Mouse (Mus musculus): ENCODE results near the gene Wdfy3. TPM values are rescaled to one million over a fixed set of nuclear protein-coding genes. Genes with fewer than 3 reads are reported as not detected.
"Not testable (repeated sequence)": the region's sequence is repeated elsewhere in the genome, so short reads cannot be mapped to it uniquely, and the experiment has no call there.

Gene Wdfy3
- total RNA-seq, 2 experiments from 2014 or later = 31.2 to 31.9 TPM

GRCm38 (mm10) chr5:101954393-101955340 lies 115.1 kb downstream of the Wdfy3 start:
- intact Hi-C loops (cut with DNase I) = loop anchor here (5.0 kb wide), 1 partner anchor 48 kb away; no protein-coding TSS in a partner anchor
- no peak for DNase-seq

DNA sequence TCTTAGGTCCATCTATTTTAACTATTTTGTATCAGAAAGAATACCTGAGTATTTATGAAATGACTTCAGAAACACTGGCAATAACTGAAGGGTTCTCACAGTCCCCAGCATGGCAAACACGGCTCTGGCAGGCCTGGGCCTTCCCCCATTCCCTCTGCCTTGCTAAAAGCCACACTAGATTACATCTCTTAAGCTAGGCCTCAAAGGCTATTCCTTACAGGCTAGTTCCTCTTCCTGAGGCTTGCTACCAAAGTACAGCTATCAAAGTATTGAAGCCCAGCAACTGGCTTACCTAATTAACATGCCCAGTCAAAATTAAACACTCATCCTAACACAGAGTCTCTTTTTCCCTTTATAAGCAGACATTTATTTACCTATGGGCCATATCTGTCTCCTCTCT lies 117.8 kb downstream of the Wdfy3 start:
- intact Hi-C loops (cut with DNase I) = loop anchor here (5.0 kb wide), 1 partner anchor 50 kb away; no protein-coding TSS in a partner anchor

DNA sequence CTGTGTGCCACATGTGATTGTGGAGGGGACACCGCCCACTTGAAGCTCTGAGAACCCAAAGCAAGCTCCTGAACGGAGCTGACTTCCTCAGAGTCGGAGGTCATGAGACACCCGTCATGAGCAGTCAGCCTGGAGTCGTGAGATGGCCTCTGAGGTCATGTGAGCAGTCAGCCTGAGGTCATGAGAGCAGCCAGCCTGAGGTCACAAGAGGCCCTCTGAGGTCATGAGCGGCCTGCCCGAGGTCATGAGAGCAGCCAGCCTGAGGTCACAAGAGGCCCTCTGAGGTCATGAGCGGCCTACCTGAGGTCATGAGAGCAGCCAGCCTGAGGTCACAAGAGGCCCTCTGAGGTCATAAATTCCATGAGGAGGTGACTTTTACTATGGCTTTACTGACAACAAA lies 120.4 kb downstream of the Wdfy3 start:
- intact Hi-C loops (cut with DNase I) = no loop called here
- DNase-seq = no peak

More for the DNA sequence above, 117.8 kb downstream of the Wdfy3 start:
- DNase-seq = no peak

- DNase-seq = no peak
- intact Hi-C loops (cut with DNase I) = no loop called here
Measured at GRCm38 (mm10) chr5:101948641-101949040, 121.1 kb downstream of the Wdfy3 start.

DNA sequence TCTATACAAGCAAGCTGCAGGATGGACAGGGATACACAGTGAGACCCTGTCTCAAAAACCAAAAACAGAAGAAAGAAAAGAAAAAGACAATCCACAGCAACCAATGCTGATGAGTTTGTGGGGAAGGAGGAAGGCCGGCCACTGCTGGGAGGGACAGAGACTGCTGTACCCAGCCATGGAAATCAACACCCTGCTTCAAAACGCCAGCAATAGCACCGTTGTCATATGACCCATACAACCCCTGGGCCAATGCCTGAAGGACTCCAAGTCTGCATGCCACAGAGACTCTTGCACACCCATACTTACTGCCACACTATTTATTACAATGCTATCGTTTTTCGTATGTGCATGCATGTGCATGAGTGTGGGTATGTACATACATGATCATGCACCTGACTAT lies 124.0 kb downstream of the Wdfy3 start:
- intact Hi-C loops (cut with DNase I) = no loop called here
- DNase-seq = no peak

- intact Hi-C loops (cut with DNase I) = loop anchor here (2.0 kb wide), 2 partner anchors 29 to 133 kb away; no protein-coding TSS in a partner anchor
- DNase-seq = no peak
Measured at GRCm38 (mm10) chr5:101937909-101938596, 131.7 kb downstream of the Wdfy3 start.

- peak; percentile 18 to 32 for DNase-seq
Measured at GRCm38 (mm10) chr5:101937362-101937761, 132.4 kb downstream of the Wdfy3 start.

DNA sequence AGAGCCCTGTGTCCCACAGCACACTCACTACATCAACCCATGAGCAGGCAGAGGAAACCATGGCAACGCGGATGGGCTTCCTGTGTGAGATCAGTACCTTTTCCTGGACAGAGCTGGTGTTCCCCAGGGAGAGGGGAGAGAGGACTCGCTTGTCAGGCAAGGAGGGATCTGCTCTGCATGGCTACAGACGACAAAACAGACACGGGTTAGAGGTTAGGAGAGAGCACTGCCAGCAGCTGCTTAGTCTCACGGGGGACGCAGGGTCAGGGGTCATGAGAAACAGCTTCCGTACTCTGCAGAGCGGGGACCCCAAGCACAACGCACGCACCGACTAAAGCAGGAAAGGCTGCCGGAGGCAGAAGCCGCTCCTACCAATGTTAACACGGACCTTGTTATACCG lies 133.8 kb downstream of the Wdfy3 start:
- intact Hi-C loops (cut with DNase I) = loop anchor here (2.0 kb wide), 2 partner anchors 31 to 135 kb away; no protein-coding TSS in a partner anchor

More at GRCm38 (mm10) chr5:101937362-101937761, 132.4 kb downstream of the Wdfy3 start:
- intact Hi-C loops (cut with DNase I) = loop anchor here (2.0 kb wide), 2 partner anchors 29 to 133 kb away; no protein-coding TSS in a partner anchor

DNA sequence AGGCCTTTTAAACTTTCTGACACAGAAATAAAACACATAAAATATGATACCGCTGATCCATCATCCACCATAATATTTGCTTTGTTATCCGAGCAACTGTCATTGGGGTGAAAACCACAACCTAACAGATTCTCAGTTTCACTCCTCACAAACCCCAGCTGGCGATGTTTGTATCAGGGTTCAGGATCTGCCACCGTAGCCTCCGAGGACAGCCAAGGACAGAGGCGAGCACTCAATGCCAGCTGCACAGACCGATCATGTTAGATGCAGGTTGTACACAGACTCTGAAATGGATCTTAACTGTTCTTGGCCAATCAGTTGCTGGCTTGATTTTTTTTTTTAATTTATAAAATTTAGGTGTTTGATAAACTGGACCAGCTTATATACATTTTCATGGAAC lies 135.1 kb downstream of the Wdfy3 start:
- intact Hi-C loops (cut with DNase I) = no loop called here
- no peak for DNase-seq

More for the DNA sequence above, 133.8 kb downstream of the Wdfy3 start:
- peak; percentile 41 to 60 for DNase-seq

DNA sequence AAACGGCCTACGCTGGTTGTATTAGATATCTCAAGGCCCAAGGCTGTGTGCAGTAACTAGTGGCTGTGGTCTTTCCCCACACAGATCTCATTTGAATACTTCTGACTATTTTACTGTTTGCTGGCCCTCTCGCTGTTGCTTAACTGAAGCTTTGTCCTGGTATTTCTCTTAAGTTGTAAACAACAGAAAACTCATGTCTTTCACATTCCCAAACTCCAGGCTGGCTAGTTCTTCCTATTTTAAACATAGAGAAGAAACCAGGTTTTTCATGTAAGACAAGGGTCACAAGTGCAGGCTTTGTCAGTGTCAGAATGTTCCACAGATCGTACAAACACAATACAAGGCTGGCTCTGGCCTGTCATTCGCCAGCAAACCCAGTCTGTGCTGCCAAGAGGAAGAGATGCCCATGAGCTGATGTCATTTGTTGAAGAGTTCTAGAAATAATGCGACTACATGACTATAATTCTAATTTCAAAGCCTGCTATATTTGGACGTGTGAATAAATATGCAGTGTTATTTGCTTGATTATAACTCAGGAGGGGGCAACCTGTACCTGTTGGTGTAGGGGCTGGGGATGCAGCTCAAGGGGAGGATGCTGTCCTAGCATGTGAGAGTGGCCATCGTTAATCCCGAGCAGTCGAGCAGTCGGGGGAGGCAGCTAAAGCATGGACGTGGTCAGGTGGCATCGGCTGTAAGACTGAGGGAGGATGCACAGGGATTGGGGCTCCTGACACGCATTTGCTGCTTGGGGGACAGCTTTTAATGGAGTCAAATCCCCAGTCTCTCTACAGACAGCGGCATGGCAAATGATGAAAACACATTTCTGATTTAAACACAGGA lies 136.5 kb downstream of the Wdfy3 start:
- peak in 1 of 2 experiments; percentile 41 for DNase-seq
- intact Hi-C loops (cut with DNase I) = no loop called here

- intact Hi-C loops (cut with DNase I) = loop anchor here (2.0 kb wide), 1 partner anchor 21 kb away; no protein-coding TSS in a partner anchor
- no peak for DNase-seq
Measured at GRCm38 (mm10) chr5:101931997-101932396, 137.7 kb downstream of the Wdfy3 start.

DNA sequence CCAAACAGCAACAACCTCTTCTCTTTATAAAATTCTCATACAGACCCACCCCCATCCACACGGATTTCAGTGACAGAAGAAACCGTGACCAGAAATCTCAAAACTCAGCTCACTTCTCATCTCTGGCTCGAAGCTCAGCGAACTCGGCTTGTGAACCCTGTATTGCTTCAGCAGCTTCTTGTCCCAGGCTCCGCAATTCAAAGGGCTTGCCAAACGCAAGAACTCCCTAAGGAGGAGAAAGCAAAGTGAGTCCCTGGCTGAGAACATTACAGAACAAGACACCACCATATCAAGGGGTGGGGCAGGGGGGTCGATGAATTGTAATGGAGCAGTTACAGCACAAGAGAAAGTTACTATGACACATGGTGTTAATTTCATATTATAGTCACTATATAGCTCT lies 143.4 kb downstream of the Wdfy3 start:
- intact Hi-C loops (cut with DNase I) = no loop called here
- DNase-seq = no peak

GRCm38 (mm10) chr5:101923710-101924109 lies 146.0 kb downstream of the Wdfy3 start:
- intact Hi-C loops (cut with DNase I) = no loop called here

DNA sequence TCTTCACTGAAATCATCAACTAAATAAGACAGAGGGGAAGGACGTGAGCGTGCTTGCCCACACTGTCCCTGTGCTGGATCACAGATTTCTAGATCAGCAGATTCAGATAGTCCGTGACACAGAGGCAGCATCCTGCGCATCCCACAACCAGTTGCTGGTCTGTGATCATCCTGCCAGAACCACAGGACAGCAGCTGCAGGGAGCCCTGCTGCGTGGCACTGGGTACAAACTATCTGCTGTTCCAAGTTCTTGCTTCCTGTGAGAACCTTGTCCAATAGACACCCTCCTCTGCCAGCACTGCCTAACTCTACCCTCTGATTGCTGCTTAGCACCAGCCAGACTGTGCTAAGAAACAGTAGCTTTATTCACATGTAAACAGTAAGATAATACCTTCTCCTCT lies 150.2 kb downstream of the Wdfy3 start:
- intact Hi-C loops (cut with DNase I) = no loop called here
- no peak for DNase-seq

More at GRCm38 (mm10) chr5:101923710-101924109, 146.0 kb downstream of the Wdfy3 start:
- DNase-seq = no peak

- DNase-seq = no peak
- intact Hi-C loops (cut with DNase I) = no loop called here
Measured at GRCm38 (mm10) chr5:101909468-101909867, 160.3 kb downstream of the Wdfy3 start.

GRCm38 (mm10) chr5:101905624-101906023 lies 164.1 kb downstream of the Wdfy3 start:
- DNase-seq = no peak
- intact Hi-C loops (cut with DNase I) = no loop called here

DNA sequence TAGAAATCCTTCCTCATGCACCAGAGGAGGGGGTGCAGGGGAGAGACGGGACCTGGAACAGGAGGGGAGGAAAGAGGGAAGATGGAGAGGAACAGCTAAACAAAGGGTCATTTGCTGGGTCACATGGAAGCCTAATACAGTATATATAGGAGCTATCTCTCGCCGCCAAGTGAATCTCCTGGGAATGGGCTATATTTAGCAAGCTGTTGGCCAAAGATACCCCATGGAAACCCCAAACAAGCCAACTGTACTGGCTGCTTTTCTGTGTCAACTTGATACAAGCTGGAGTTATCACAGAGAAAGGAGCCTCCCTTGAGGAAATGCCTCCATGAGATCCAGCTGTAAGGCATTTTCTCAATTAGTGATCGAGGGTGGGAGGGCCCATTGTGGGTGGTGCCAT lies 164.9 kb downstream of the Wdfy3 start:
- intact Hi-C loops (cut with DNase I); DNase-seq: not testable (repeated sequence)

DNA sequence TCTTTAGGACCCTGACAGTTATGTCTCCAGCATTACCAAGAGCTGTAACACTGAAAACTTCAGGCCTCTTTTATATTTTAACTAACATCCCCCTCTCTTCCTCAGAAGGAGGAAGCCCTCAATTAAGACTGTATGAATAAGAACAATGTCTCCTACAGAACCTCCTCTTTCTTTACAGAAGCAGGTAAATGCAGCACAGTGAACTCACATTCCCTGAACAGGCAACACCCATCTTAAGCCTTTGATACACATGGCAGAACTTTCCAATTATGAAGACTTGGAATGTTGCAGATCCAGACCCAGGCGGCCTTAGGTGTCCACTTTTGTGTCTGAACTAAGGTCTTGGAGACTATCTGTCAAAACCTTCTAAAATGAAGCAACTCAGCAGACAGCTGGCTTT lies 167.0 kb downstream of the Wdfy3 start:
- DNase-seq = no peak
- intact Hi-C loops (cut with DNase I) = no loop called here

- intact Hi-C loops (cut with DNase I) = no loop called here
Measured at GRCm38 (mm10) chr5:101899981-101900380, 169.7 kb downstream of the Wdfy3 start.

DNA sequence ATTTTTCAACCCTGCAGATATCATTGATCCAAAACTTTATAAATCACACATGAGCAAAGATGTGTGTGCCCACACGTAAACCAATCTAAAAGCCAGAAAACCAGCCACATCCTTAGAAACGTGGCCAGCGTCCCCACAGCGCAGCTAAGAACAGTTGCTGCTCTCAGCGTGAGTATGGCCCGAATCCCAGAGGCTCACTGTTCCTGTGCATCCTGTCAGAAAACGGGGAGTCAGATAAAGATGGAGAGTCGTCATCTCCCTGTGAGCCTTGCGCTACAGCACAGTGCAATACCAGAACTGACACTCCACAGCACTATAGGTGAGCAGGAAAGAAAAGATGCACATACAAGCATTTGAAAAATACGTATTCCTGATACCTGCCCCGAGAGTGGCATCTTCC lies 172.9 kb downstream of the Wdfy3 start:
- no peak for DNase-seq

More at GRCm38 (mm10) chr5:101899981-101900380, 169.7 kb downstream of the Wdfy3 start:
- no peak for DNase-seq

More for the DNA sequence above, 172.9 kb downstream of the Wdfy3 start:
- intact Hi-C loops (cut with DNase I) = no loop called here

Data from heart, postnatal 36 days (tissue).